Mouse (Mus musculus) frontal cortex, adult 2 months (tissue): ENCODE data around the gene Tspan32. TPM values are rescaled to one million over a fixed set of nuclear protein-coding genes. Genes with fewer than 3 reads are reported as not detected.

ENCODE experiments used
- DNase-seq, 2 experiments: peaks; one replicate each; pipeline ENCODE4 v3.0.0; 2022; ENCODE audit warnings: low spot score in 1 of 2; ENCODE audit errors: extremely low spot score in 1 of 2
- polyA plus RNA-seq: library from polyadenylated mRNA; depleted of rRNA; stranded (reverse); fragments of >200 nt; gene quantifications from 2 replicates; pipeline ENCODE4 v1.2.3, GENCODE M21; 2012

Gene Tspan32
- polyA plus RNA-seq, 1 experiment: 0.36 TPM

DNA sequence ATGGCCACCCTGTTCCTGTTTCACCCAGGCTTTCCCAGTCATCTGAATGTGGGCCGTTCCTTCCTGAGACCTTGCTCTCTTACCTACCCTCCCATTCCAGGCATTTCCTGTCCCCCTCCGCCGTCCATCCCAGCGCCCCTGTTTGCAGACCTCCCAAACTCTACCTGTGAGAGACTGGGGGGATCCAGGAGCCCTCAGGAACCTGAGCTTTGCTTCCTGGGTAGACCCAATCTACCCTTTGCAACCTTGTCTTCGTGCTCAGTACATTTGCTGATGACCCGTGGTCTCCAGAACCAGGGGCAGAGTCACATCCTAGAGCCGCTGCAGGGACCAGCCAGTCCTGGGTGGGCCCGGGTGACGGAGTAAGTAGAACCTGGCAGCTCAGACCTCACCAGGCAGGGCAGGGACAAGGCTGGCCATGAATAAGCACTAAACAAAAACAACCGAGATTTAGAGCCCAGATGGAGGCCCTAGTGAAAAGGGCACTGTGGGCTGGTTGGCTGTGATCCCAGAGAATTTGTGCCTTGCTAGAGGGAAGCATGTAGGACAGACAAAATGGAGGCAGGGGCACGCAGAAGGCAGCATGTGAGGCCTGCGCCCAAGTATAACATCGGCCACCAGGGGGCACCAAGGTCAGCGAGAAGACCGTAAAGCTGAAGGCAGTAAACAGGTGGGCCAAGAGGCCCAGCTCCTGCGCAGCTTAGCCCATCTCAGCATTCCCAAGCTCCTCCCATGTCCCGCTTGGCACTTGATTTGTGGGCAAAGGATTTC, 2.9 kb downstream of the Tspan32 start:
- peak; percentile 86 to 97 for DNase-seq

DNA sequence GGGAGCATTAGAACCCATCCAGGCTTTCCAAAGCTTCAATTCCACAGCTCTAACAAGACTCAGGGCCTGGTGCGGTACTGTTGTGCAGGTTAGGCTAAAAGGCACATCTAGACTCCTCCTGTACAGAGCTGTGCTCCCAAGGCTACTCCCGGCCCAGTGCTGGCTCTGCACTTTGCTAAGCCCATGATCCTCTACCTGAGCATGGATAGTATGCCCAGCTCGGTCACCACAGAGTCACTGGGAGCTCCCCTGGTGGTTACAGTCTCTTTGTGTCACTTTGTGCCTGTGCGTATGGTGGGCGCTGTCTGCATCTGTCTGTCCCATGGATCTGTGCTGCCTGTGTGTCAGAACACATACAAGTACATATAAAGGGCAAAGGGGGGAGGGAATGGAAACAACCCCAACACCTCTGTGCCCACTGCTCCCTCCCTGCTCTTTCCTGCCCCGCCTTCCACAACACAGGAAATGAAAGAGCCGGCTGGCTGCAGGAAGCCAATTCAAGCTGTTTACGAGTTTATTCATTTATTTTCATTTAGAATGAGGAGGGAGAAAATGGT, 3.6 kb downstream of the Tspan32 start:
- no peak for DNase-seq

DNA sequence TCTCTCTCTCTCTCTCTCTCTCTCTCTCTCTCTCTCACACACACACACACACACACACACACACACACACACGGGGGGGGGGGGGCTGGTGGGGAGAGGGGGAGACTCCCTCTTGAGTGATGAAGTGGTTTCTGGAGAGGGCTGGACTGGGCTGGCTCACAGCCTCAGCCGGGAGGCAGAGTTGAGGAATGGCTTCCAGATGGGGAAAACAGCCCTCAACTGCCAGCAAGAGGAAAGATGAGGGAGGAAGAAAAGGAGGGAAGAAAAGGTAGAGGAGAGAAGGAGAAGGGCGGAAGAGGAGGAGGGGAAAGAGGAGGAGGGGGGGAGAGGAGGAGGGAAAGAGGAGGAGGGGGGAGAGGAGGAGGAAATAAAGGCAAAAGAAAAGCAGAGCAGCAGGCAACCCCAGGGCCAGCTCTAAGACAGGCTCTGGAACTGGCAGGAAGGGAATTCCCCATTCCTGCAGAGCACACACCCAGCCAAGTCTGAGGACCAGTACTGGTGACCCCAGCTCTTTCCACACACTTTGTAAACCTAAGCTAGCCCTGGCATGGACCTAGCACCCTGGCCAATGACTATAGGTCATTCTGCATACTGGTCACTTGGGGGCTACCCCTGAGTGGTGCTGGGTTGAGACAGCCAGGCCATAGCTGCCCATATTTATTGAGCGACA, 4.3 kb downstream of the Tspan32 start:
- no peak for DNase-seq

DNA sequence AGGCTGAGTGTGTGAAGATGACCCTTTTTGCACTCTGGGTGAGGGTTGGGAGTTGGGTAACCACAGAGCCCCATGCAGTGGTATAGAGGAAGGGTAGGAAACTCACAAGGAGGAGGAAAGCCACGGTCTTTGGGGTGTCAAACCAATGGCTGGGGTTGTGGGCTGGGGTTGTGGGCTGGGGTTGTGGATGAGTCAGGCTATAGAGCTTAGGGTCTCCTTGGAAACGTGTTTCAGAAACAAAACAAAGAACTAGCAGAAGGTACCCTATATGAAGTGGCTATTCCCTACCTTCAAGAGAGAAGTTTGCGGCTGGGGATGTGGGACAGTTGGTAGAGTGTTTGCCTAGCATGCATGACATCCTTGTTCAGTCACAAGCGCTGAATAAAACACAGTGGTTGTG, 5.2 kb downstream of the Tspan32 start:
- DNase-seq: no peak

DNA sequence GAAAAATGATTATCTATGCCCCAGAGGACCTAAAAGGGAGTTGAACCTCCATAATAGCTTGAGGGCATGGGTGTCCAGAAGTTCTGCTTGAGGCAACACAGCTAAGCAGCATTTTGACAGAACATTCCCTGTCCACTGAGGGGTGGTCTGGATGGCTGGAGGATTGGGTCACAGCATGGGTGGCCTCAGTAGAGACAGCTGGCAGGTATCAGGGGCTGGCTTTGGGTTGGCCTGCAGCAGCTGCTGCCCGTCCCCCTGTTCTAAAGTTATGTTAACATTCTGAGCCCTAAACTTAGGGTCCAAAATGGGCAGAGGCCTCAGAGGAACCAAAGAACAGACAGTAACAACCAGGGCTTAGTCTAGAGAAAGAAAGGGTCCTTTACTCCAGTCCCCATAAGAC, 6.4 kb downstream of the Tspan32 start:
- no peak for DNase-seq

DNA sequence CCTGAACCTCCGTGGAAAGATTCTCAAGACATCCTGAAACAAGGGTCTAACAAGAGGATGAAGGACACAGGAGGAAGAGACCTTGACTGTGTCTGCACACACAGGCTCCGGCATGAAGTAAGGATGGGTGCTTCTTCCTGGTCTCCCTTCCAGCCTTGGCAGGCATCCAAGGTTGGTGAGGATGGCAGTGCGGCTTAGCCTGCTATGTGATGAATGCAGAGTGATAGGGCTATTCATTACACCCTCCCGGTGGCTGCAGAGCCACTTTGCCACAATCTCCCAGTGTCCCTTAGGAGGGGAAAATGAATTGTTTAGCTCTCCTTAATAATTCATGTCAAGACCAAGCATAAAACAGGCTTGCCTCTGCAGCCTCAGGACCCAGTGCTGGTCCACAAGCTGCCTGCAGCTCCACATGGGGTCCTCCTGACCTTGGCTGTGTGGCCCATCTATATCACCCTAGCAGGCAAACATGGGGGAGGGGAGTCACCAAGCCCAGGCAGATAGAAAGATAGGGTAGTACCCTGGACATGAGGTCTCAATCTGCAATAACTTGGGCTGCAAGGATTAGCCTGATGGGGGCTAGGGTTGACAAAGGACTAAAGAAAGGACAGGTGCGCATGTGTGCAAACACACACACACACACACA, 7.5 kb downstream of the Tspan32 start:
- DNase-seq: no peak

DNA sequence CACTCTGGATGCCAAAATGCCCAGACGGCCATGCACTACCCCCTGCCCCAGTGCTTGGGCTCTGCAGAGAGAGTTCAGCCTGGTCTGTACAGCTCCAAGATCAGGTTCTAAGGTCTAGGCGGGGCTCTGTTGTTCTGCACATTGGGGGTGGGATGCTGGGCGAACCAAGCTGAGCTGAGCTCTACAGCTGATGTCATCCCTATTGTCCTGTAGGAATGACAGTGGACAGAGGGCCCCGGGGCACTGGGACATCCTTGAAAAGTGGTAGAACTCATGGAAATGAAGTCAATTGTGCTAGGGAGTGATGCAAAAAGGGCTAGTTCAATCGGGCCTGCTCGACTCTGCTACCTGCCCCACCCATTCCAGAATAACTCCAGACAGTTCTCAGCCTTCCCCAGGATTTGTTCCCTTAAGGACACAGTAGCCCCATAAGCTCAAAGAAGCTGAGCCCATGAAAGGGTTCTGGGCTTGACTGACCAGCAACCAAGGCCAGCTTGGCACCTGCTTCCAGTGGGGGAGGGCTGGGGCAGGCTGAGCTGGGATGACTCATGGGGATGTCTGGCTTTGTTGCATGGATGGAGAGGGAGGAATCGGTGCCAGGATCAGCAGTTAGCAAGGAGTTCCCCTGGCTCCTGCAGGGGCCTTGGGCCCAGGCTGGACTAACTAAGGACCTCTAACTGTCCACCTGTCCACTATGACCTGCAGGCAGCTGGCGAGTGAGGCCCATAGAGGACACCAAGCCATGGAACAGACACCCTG, 8.8 kb downstream of the Tspan32 start:
- peak in 1 of 2 experiments; percentile 64 for DNase-seq

DNA sequence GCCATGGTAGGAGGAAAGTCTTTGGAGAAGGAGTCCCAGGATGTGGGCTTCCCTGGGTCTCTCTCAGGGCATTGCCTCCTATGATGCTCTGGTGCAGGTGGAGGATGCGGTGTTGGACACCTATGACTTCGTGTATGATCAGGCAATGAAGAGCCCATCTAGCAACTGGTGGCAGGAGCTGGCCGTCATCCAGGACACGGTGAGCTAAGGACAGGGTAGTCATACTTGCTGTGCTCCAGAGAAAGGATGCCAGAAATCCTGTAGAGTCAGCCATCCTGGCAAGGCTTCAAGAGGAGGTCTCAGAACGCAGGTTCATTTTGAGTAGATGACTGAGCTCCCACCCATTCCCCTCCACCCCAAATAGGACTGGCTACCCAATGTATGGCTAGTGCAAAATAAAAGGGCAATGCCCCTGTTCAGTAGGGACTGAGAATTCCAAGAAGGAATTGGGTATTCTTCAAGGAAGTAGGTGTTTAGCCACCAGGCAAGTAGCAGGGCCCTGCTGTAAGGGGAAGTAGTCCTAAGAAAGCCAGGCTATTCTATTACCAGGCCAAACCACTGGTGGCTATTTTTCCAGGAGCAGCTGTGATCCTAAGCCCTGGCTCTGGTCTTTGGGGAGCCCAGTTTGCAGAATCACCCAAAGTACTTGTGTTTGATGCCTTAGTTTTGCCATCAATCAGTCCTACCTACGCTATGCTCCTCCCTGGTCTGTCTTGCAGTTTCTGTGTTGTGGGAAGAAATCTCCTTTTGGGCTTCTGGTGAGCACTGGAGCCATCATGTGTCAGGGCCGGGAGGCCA, 10.2 kb downstream of the Tspan32 start:
- no peak for DNase-seq

DNA sequence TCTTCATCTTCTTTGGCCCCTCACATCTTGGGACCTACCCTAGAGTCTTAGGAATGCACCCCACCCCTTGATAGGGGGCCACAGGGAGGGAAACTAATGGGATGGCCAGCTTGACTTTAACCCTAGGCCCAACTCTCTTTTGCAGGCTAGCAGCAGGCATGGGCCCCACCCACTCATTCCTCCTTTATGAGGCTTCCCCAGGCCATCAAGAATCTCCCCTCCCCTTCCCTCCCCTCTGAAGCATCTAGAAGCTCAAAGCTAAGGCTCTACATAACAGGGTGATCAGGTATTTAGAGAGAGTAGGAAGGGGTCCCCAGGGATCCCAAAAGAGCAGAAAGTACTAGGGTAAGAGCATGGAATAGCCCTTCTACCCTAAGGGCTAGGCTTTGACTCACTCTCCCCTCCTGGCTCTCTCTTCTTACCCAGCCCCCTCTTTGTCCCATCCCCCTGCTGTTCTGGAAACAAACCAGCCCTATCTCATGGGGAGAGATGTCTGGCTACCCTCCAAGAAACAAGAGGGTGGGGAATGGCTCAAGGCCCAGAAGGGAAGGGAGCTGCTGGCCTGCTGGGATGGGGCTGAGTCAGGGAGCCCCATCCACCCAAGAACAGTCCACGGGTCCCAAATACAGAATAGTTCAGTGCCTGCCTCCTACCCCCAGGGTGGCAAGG, 11.0 kb downstream of the Tspan32 start:
- peak in 1 of 2 experiments; percentile 76 for DNase-seq

DNA sequence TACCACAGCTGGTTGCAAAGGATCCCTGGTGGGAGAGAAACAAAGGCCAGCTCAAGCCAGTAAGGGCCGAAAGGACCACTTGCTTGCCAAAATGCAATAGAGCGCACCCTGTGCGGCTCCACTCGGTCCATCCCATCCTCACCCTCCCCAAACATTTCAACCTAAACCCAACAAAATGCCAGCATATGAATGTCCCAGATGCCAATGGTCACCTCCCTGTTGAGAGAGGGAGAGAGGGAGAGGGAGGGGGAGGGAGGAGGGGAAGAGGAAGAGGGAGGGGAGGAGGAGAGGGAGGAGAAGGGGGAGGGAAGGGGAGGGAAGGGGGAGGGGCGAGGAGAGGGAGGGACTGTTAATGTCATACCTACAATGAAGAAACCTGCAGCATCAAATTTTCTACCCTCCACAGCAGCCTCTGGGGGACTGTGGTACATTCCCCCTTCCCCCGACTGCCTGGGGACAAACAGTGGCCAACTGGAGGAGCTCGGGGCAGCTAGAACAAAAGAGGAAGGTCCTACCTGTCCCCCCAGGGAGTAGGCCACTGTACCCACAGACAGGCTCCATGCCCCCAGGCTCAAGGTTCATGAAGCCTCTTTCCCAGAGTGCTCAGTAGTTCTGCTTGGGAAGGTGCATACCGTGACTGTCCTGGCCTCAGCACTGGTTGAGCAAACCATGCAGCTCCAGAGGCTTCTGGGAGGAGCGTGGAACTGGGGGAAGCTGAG, 11.7 kb downstream of the Tspan32 start:
- no peak for DNase-seq

DNA sequence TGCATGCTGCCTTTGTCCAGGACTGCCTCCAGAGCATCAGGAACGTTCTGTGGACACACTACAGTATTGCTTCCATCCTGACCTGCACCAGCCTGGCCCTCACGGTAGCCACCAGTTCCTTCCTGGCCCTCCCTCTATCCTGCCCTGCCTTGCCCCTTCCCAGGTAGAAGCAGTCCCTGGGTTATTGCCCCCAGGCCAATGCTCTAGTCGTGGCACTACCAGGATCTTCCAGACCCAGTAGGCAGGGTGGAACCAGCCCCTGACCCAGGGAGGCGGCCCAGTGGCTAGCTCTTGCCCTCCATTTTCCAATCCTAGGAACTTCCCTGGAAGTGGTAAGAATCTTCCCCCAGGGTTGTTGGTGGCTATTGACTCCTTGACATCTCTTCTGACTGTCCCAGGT, 12.3 kb downstream of the Tspan32 start:
- no peak for DNase-seq

DNA sequence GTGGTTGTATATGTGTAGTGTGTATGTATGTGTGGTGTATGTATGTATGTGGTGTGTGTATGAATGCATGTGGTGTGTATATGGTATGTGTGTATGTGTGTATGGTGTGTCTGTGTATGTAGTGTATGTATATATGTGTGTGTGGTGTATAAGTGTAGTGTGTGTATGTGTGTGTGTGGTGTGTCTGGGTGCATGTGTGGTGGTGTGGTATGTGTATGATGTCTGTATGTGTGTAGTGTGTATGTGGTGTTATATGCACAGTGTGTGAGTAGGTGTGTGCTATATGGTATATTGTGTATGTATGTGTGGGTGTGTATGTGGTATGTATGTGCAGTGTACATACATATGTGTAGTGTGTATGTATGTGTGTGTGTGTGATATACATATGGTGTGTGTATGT, 15.2 kb downstream of the Tspan32 start:
- DNase-seq: no peak

DNA sequence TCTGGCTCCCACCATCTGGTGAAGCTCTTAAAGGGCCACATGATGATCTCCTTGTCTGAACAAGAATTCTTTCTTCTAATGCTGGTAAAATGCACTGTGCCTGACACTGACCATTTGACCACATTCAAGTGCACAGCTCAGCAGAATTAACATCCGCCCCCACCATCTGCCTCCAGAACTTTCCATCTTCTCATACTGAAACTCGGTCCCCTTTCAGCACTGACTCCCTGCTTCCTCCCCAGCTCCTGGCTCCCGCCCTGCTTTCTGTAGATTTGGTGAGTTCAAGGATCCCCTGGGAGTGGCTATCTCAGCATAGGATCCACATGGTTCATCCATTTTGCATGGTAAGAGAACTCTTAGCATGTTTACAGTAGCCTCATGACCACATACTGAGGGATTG, 15.9 kb downstream of the Tspan32 start:
- DNase-seq: no peak

DNA sequence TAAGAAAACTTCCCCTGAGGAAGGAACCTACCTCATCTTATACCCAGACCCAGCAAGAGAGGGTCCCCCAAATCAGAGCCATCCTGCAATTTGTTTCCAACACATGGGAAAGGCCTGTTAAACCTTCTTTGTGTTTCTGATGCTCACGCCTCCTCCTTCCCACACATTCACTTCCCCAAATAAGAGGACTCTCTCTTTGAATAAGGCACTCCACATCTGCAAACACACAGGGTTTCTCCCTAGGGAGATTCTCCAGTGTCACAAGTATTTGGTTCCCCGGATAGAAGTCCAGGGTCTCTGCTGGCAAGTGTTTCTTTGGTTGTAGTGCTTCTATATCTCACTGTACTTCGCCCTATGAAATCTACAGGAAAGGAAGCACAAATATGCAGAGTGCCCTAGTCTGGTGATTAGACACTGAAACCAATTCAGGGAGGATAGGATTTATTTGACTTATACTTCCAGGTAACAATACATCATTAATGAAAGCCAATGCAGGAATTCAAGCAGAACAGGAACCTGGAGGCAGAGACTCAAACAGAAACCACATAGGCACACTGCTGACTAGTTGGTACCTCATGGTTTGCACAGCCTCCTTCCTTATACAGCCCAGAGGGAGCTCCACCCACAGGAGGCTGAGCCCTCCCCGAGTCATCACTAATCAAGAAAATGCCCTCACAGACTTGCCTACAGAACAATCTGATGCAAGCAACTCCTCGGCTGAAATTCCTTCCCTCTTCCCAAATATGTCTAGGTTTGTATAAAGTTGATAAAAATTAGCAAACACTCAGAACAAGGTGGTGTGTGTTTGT, 16.7 kb downstream of the Tspan32 start:
- DNase-seq: no peak

DNA sequence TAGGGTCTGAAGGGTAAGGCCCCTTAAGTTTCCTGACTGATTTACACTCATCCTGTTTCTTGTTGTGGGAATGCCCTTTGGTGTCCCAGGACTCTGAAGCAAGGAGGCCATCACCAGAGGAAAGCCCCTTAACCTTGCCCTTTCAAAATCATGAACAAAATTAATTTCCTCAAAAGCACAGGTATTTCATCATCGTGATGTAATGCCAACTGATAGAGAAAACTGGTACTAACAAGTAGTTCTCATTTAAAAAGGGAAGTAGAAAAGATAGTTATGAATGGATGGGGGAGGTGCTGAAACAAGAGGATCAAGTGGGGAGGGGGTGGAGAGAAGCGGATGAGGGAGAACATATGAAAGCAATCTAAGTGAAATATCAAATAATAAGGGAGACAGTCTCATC, 18.7 kb downstream of the Tspan32 start:
- DNase-seq: no peak

DNA sequence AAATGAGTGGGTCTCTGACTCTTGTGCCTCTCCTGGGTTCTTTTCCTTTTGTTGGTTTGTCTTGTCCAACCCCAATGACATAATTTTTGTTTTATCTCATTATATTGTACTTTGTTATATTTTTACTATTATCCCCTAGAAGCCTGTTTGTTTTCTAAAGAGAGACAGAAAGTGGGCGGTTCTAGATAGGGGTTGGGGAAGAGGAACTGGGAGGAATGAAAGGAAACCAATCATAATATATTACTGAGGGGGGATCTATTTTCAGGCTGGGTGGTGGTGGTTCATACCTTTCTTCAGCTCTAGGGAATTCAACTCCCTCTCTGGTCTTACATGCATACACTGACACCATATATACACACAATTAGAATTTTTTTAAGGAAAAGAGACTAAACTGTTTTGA, 19.4 kb downstream of the Tspan32 start:
- no peak for DNase-seq

DNA sequence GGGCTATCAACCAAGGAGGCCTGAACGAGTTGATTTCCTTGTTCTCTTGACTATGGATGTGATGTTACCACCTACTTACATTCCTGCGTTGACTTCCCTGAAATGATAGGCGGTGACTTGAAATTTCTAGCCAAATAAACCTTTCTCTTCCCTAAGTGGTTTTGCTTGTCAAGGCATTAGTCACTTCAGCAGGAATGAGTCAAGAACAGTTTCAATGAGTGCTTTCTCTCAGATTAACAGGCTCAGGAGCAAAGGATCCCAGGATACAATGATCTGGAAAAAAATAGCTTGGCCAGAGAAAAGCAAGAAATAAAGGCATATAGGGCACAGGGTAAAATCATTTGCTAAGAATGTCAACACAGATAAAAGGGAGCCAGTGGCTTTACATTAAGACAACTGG, 20.6 kb downstream of the Tspan32 start:
- DNase-seq: no peak

DNA sequence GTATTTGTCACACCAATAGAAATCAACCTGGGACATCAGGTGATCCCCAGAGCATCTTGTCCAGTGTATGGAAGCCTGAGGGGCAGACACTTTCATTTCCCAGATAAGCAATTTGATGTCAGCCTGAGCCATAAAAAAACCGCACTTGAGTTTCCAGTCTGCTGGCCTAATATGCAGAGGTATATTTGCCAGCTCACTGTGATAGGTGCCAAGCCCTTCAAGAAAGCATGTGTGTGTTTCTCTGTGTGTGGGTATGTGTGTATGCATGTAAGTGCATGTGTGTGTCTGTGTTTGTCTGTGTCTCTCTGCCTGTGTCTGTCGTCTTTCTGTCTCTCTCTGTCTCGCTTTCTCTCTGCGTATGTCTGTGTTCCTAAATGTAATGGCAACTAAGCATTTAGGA, 22.4 kb downstream of the Tspan32 start:
- no peak for DNase-seq
